Mouse (Mus musculus) kidney, adult 2 months (tissue): Measurements from ENCODE around the gene Acadsb. TPM values are rescaled to one million over a fixed set of nuclear protein-coding genes. Genes with fewer than 3 reads are reported as not detected.

Source experiments
- DNase-seq: peaks from one replicate; pipeline ENCODE4 v3.0.0; 2021
- H3K27ac ChIP-seq: fragments of 200-500 bp; 2 replicates; pipeline ENCODE4 v1.5.1; 2012; ENCODE audit warnings: low read depth, low read length, control low read depth, inconsistent platforms; ENCODE audit not compliant: insufficient read depth
- H3K27me3 ChIP-seq: fragments of 200-500 bp; replicated peaks from 2 replicates; pipeline ENCODE4 v1.6.1; 2012; ENCODE audit warnings: mild to moderate bottlenecking, moderate library complexity, low read length, inconsistent platforms; ENCODE audit not compliant: control insufficient read depth, insufficient read depth
- H3K36me3 ChIP-seq: fragments of 200-500 bp; 2 replicates; pipeline ENCODE4 v1.6.1; 2012; ENCODE audit warnings: mild to moderate bottlenecking, moderate library complexity, low read length, inconsistent platforms; ENCODE audit not compliant: control insufficient read depth, insufficient read depth
- H3K4me1 ChIP-seq: fragments of 200-500 bp; 2 replicates; pipeline ENCODE4 v1.6.1; 2011; ENCODE audit warnings: low read length; ENCODE audit not compliant: control insufficient read depth, insufficient read depth
- H3K4me3 ChIP-seq: fragments of 200-500 bp; 2 replicates; pipeline ENCODE4 v1.5.1; 2011; ENCODE audit warnings: mild to moderate bottlenecking, low read depth, low read length, control low read depth; ENCODE audit not compliant: insufficient read depth
- CTCF ChIP-seq: fragments of 200-500 bp; conservative IDR thresholded peaks from 2 replicates; pipeline ENCODE4 v1.5.1; 2011; ENCODE audit warnings: low read depth, mild to moderate bottlenecking, control low read depth, low read length, moderate library complexity, mixed read lengths; ENCODE audit not compliant: insufficient read depth, insufficient read length
- POLR2A ChIP-seq: fragments of 200-500 bp; IDR thresholded peaks from one replicate; pipeline ENCODE4 v1.6.1; 2011; ENCODE audit warnings: low read depth, low read length, control low read depth
- WGBS: fragments of 180-500 bp; shearing (Covaris S2); methylation state at CpG from one replicate; pipeline ENCODE4 v1.1.7; 2018; 5-methylcytosine and 5-hydroxymethylcytosine counted together
- polyA plus RNA-seq: library from polyadenylated mRNA; depleted of rRNA; stranded (reverse); fragments of >200 nt; gene quantifications from 2 replicates; pipeline ENCODE4 v1.2.3, GENCODE M21; 2012

The Acadsb gene
- polyA plus RNA-seq, 1 experiment: 30.9 TPM

DNA sequence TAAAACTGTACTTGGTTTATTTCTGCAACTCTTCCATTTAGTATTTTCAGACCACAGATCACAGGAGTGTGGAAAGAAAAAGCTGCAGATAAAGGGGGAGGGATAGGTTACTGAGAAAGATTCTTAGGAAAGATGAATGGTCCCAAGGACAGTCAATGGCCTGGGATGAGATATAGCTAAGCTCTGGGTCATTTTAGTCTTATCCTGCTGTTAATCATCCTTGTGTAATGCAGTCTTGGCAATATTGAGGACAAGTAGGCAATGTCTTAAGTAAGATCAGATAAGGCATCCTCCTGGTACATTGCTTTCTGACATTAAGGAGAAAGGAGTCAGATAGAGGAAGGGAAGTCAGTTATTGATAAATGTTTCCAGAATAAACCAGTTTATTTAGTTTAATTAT lies 7.2 kb downstream of the Acadsb start:
- no peaks in the 10 kb centered on the region for H3K27me3 ChIP-seq
- no peaks in the 10 kb centered on the region for H3K36me3 ChIP-seq
- no peak overlapping the region for H3K27ac ChIP-seq
- no peaks in the 10 kb centered on the region; the same call in 1 of the 2 replicates for H3K4me1 ChIP-seq
- TF ChIP-seq CTCF: no peak
- TF ChIP-seq POLR2A: no peak
- no peak overlapping the region for H3K4me3 ChIP-seq
- no peak for DNase-seq

DNA sequence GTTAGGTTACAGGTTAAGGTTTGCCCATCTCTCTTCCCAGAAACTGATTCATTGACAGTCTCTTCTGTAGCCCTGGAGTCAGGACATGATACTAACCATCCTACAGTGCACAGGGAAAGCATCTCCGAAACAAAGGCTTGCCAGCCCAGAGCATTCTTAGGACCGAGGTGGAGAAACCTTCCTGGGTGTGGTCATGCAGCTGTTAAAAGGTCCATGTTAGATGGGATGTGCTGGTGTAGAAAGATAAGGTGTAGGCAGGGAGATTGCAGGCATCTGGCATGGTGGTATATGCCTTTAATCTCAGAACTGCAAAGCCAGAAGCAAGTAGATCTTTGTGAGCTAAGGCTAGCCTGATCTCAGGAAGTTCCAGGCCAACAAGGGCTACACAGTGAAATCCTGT lies 14.5 kb downstream of the Acadsb start:
- 87% methylated on average over 2 of the region's 2 CpGs for WGBS
- no peaks in the 10 kb centered on the region for H3K27me3 ChIP-seq
- no peaks in the 10 kb centered on the region for H3K4me1 ChIP-seq
- TF ChIP-seq CTCF: no peak
- TF ChIP-seq POLR2A: no peak
- 0 out of 2 replicates have a peak, but pooled peaks cover 2% of the 10 kb centered on the region for H3K36me3 ChIP-seq
- H3K4me3 ChIP-seq: no peak overlapping the region
- no peak for DNase-seq
- no peak overlapping the region for H3K27ac ChIP-seq

DNA sequence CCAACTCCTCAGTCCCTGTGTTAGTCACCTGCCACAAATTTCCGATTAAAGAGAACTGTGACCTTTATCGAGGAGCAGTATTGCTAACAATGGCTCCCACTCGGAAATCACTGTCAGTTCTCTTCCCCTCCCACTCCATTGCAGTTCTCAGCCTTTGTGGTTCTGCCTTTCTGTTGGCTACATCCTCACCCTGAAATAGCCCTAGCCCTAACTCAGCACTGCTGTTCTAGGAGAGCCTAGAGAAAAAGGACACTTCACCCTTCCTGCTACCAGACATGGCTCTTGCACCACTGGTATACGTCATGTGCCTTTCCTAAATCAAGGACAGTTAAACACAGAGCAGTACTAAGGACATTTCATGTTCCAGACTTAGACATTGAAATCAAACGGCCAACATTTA lies 16.9 kb downstream of the Acadsb start:
- Histone ChIP-seq H3K4me3 (no peak overlapping the region), H3K27ac (no peak overlapping the region), H3K4me1 (no peaks in the 10 kb centered on the region), H3K27me3 (no peaks in the 10 kb centered on the region), H3K36me3 (peaks cover 5% of the 10 kb centered on the region)
- TF ChIP-seq CTCF (no peak), POLR2A (no peak)
- no peak for DNase-seq
- WGBS: 81% methylated on average over 5 of the region's 5 CpGs

DNA sequence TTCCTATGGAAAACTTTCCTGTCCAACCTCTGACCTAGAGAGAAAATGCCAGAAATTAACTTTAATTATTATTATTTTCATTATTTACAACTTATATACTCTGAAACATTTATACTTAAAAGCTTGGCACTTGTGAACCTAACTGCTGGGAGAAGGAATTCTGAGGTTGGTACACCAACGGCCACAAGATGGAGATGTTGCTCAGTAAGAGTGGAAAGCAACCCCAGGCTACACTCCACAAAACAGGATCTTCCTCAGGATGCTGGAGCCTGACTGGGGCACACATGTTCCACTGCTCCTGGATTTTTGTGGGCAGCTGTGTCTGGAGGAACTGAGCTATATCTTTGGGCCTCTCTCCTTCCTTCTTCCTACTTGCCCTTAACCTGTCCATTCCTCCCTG lies 21.8 kb downstream of the Acadsb start:
- peaks cover 5% of the 10 kb centered on the region for H3K36me3 ChIP-seq
- peak; percentile 41 for DNase-seq
- H3K27ac ChIP-seq: no peak overlapping the region
- TF ChIP-seq CTCF: peak; percentile 62
- no peak for TF ChIP-seq POLR2A
- WGBS: 19% methylated on average over 1 of the region's 1 CpGs
- no peak overlapping the region for H3K4me3 ChIP-seq
- H3K27me3 ChIP-seq: no peaks in the 10 kb centered on the region
- H3K4me1 ChIP-seq: no peaks in the 10 kb centered on the region

DNA sequence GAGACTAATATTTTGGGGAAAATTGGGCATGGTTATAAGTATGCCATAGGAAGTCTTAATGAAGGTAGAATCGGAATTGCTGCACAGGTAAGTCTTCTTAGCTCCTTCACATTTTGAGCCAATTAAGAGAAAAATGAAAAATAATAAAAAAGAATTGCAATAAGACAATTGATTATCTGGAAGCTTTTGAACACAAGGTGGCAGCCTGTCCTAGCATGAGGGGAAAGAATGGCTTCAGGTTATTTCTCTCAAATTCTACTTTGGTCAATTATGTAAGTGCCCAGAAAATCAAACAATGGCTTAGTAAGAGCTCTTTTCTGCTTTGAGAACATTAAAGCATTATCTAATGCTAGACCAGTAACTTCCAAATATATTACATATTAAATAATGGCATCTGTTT lies 23.9 kb downstream of the Acadsb start:
- Histone ChIP-seq H3K36me3 (peaks cover 3% of the 10 kb centered on the region), H3K27ac (no peak overlapping the region), H3K4me1 (no peaks in the 10 kb centered on the region), H3K4me3 (no peak overlapping the region), H3K27me3 (no peaks in the 10 kb centered on the region)
- 83% methylated on average over 1 of the region's 1 CpGs for WGBS
- DNase-seq: no peak
- TF ChIP-seq CTCF: no peak
- no peak for TF ChIP-seq POLR2A

DNA sequence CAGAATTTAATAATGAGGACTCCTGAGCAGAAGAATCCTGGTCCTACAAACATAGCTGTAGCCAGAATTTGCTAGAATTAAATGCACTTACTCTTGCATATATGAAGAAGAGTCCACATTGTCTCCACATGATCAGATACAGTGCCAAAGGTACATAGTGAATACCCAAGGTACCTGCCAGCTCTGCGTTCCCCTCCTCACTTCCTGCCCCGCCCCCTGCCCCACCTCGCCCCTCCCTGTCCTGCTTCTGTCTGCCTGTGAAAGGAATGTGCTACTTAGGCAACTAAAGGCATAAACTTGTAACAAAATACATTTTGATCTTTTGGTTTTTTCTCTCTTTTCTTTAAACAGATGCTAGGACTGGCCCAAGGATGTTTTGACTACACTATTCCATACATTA lies 26.6 kb downstream of the Acadsb start:
- H3K4me1 ChIP-seq: no peaks in the 10 kb centered on the region
- H3K4me3 ChIP-seq: no peak overlapping the region
- WGBS: 63% methylated on average over 3 of the region's 3 CpGs
- no peaks in the 10 kb centered on the region; the same call in 1 of the 2 replicates for H3K36me3 ChIP-seq
- no peak overlapping the region for H3K27ac ChIP-seq
- DNase-seq: no peak
- H3K27me3 ChIP-seq: no peaks in the 10 kb centered on the region
- TF ChIP-seq POLR2A: no peak
- no peak for TF ChIP-seq CTCF

DNA sequence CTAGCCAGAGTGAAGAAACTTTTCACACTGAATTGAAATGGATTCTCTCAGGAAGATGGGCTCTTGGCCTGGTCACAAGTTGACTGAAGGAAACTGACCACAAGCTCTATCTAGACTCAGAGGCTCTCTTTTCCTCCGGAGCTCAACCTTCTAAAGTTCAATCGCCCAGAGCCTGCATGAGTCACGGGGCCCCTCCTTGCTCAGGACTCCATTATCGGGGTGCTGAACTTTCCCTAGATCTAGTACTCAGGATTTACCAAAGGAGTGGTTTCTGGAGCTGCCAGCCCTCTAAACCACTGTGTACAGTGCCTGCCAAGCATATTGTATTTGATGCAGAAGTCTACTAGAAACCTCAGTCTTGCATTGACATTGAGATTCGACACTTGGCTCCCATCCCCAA lies 46.3 kb downstream of the Acadsb start:
- H3K36me3 ChIP-seq: no peaks in the 10 kb centered on the region
- 89% methylated on average over 5 of the region's 5 CpGs for WGBS
- TF ChIP-seq POLR2A: no peak
- no peak for TF ChIP-seq CTCF
- no peaks in the 10 kb centered on the region for H3K27me3 ChIP-seq
- DNase-seq: no peak
- H3K4me3 ChIP-seq: no peak overlapping the region
- no peak overlapping the region for H3K27ac ChIP-seq
- no peaks in the 10 kb centered on the region for H3K4me1 ChIP-seq
